Mouse (Mus musculus) heart, postnatal 14 days (tissue): Measurements from ENCODE around the gene Kcnj1. TPM values are rescaled to one million over a fixed set of nuclear protein-coding genes. Genes with fewer than 3 reads are reported as not detected.
A peak's percentile ranks its signal among the peaks of the same experiment; 100 is the strongest.

ENCODE experiments used
- DNase-seq, 2 experiments: peaks; one replicate each; pipeline ENCODE4 v3.0.0; 2021 to 2022
- intact Hi-C: fragments of 180-260 bp; cut with DNase I; formaldehyde crosslinking; loops from one replicate; pipeline ENCODE4 v1.15.1; 2025
- total RNA-seq, 2 experiments: library from RNA; stranded (reverse); gene quantifications; 2 replicates each; pipeline ENCODE4 v1.2.3; 2021

The Kcnj1 gene
- total RNA-seq, 2 experiments from 2014 or later: not detected

DNA sequence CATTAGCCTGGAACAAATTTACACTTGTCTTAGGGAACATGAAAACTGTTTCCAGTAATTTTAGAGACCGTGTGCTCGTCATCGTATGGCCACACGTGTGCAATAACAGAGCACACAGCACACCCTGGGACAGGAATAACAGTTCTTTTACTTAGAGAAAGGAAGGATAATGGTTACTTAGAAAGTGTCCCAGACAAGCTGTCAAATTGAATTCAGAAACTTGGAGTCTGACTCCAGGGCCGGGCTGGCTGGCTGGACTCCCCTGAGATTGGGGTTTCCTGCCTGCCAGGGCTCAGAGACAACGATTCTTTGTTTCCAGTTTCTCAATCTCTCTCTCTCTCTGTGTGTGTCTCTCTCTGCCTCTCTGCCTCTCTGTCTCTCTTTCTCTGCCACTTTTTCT, 71.5 kb downstream of the Kcnj1 start:
- DNase-seq: peak; percentile 65
- intact Hi-C loops: no loop called here

- DNase-seq: no peak
- intact Hi-C loops: loop anchor here (5.0 kb wide), 1 partner anchor 118 kb away; no protein-coding TSS in a partner anchor
Measured at GRCm38 (mm10) chr9:32444453-32445201, 72.3 kb downstream of the Kcnj1 start.

- peak in 1 of 2 experiments; percentile 31 for DNase-seq
- intact Hi-C loops: loop anchor here (5.0 kb wide), 1 partner anchor 117 kb away; no protein-coding TSS in a partner anchor
Measured at GRCm38 (mm10) chr9:32445789-32446188, 73.5 kb downstream of the Kcnj1 start.

GRCm38 (mm10) chr9:32448766-32449165, 76.5 kb downstream of the Kcnj1 start:
- DNase-seq: no peak
- intact Hi-C loops: loop anchor here (5.0 kb wide), 1 partner anchor 114 kb away; no protein-coding TSS in a partner anchor

Other genes starting within 250 kb of the Kcnj1 start
- 10 to 100 TPM; 47.0 to 54.0 TPM for gene Kcnj5, start 28.1 kb upstream of the Kcnj1 start, total RNA-seq
- gene Fli1, start 170.4 kb downstream of the Kcnj1 start, total RNA-seq: 10 to 100 TPM; 37.0 to 41.0 TPM